Mouse (Mus musculus): ENCODE measurements around the gene Rcbtb2. TPM values are rescaled to one million over a fixed set of nuclear protein-coding genes. Genes with fewer than 3 reads are reported as not detected.

Rcbtb2 gene
- polyA plus RNA-seq, 1 experiment from 2014 or later, result 549 TPM

DNA sequence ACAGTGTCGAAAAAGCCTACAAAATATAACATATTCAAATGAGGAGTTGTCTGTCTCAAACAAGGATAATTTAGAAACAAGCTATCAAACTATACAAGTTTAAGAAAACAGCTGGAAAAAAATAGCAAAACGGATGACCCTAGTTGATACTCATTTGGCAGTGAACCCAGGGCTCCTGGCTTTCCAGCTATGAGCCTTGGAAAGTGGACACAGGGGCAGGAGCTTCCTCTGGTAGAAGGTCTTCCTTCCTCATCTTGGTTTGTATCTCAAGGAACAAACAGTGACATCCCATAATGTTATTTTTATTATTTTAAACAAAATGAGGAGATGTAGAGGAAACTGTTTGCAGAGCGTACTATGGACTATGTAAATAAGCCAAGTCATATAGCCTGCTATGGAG lies 25.3 kb downstream of the Rcbtb2 start:
- WGBS (ENCODE audit: missing documents), result 92% methylated on average over 3 of the region's 3 CpGs
- Histone ChIP-seq H3K27ac (no peak overlapping the region), H3K36me3 (ENCODE audit: inconsistent target) (peaks cover 18% of the 10 kb centered on the region), H3K79me2 (ENCODE audit: inconsistent target) (peaks cover 91% of the 10 kb centered on the region), H3K4me3 (ENCODE audit: inconsistent target) (no peak overlapping the region)

DNA sequence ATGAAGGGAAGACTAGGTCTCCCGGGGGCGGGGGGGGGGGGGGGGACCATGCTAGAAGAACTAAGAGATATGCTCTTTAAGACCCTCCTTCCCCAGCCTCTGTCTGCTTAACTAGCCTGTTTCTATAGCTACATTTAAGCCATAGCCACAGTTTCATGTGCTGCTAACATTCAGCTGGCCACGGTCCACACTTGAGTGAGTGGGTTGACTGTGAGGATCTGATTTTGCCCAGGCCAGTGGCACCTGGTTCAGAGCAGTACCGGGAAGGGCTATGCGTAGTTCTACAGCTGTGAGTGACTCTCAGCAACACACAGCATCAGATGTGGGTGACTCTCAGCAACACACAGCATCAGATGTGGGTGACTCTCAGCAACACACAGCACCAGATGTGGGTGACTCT lies 38.5 kb downstream of the Rcbtb2 start:
- Histone ChIP-seq H3K79me2 (ENCODE audit: inconsistent target) (no peaks in the 10 kb centered on the region), H3K4me3 (ENCODE audit: inconsistent target) (no peak overlapping the region), H3K27ac (no peak overlapping the region), H3K36me3 (ENCODE audit: inconsistent target) (peaks cover 79% of the 10 kb centered on the region)
- 100% methylated on average over 5 of the region's 5 CpGs for WGBS (ENCODE audit: missing documents)

DNA sequence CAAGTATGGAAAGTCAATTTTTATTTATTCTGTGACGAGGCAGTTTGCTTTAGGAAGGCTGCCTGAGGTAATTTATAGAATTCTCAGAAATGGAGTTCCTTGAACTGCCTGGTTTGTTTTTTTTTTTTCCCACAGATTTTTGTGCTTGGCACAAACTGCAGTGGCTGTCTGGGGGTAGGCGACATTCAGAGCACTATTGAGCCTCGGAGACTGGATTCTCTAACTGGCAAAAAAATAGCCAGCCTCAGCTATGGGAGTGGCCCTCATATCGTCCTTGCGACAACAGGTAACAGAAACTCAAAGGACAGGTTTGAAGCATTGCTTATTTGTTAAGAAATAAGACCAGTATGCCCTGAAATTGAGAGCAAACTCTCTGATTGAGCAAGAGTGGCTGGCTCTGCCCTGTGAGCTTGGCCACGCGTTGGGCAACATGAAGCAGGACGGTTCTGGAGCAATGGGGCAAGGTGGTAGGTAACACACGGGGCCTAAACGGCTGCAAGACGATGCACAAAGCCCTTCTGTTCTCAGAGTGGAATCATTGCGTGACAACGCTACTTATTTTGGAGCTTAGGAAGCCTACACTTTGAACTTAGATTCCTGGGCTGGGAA lies 39.5 kb downstream of the Rcbtb2 start:
- H3K36me3 ChIP-seq (ENCODE audit: inconsistent target), result peaks cover 80% of the 10 kb centered on the region
- no peak overlapping the region for H3K27ac ChIP-seq
- no peaks in the 10 kb centered on the region for H3K79me2 ChIP-seq (ENCODE audit: inconsistent target)
- no peak overlapping the region for H3K4me3 ChIP-seq (ENCODE audit: inconsistent target)
- 56% methylated on average over 13 of the region's 13 CpGs for WGBS (ENCODE audit: missing documents)

DNA sequence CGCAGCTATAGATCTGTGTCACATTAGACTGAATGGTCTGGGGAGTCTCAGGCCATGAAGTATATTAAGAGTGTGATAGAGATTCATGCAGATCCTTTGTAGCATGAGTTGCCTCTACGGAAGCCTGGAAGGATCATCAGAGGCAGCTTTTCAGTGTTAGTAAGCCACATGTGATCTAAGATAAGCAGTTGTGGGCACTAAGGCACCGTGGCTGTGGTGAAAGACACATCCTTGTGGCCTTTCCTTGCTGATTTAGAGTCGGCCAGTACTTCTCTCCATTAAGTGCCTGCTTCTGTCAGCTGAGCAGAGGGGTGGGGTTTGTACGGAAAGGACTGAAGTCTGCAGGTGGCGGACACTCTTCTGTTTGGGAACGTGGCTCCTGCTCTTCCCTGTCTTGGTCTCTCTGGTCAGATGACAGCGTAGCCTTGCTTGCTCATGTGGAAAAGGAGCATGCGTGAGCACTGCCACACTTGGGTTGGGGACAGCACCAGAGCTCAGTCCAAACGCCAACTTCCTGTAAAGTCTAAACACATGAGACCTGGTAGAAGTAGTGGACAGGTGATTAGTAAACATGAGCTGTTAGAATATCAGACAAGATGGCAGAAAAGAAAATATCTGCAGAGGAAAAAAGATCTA lies 40.6 kb downstream of the Rcbtb2 start:
- Histone ChIP-seq H3K4me3 (ENCODE audit: inconsistent target) (no peak overlapping the region), H3K79me2 (ENCODE audit: inconsistent target) (no peaks in the 10 kb centered on the region), H3K36me3 (ENCODE audit: inconsistent target) (peaks cover 71% of the 10 kb centered on the region), H3K27ac (no peak overlapping the region)
- WGBS (ENCODE audit: missing documents), result 72% methylated on average over 10 of the region's 10 CpGs

DNA sequence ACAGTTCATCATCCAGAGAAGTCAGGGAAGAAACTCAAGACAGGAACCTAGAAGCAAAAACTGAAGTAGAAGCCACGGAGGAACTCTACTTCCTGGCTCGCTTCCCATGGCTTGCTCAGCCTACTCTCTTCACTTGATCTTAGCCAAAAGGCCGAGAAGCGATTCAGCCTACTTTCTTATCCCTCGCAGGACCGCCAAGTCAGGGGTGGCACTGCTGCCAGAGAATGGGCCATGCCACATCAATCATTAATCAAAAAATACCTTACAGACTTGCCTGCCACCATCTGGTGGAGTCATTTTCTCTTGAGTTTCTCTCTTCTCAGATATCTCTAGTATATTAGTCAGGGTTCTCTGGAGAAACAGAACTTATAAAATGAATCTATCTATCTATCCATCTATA lies 42.3 kb downstream of the Rcbtb2 start:
- Histone ChIP-seq H3K27ac (no peak overlapping the region), H3K79me2 (ENCODE audit: inconsistent target) (no peaks in the 10 kb centered on the region; the same call in 1 of the 2 replicates), H3K4me3 (ENCODE audit: inconsistent target) (no peak overlapping the region), H3K36me3 (ENCODE audit: inconsistent target) (peaks cover 59% of the 10 kb centered on the region)
- 85% methylated on average over 6 of the region's 6 CpGs for WGBS (ENCODE audit: missing documents)

DNA sequence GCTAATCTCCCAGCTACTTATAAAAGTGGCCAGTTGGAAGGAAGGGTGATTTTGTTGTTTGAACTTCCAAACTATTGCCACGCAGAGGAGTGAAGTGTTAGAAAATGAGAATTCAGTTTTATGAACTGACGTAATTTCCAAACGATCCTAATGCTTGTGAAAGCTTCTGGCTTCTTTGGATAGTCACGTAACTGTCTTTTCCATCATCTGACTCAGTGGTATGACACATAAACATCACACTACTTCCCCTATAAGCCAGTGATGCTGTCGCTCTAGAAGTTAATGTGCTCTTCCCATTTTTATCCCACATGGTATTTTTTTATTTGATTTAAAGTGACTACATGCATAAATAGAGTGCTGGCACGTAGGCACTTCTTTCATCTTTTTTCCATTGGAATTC lies 45.8 kb downstream of the Rcbtb2 start:
- Histone ChIP-seq H3K27ac (peak overlapping the region; percentile 99), H3K79me2 (ENCODE audit: inconsistent target) (peaks cover 2% of the 10 kb centered on the region), H3K36me3 (ENCODE audit: inconsistent target) (peaks cover 38% of the 10 kb centered on the region), H3K4me3 (ENCODE audit: inconsistent target) (no peak overlapping the region)
- WGBS (ENCODE audit: missing documents), result 10% methylated on average over 6 of the region's 6 CpGs

DNA sequence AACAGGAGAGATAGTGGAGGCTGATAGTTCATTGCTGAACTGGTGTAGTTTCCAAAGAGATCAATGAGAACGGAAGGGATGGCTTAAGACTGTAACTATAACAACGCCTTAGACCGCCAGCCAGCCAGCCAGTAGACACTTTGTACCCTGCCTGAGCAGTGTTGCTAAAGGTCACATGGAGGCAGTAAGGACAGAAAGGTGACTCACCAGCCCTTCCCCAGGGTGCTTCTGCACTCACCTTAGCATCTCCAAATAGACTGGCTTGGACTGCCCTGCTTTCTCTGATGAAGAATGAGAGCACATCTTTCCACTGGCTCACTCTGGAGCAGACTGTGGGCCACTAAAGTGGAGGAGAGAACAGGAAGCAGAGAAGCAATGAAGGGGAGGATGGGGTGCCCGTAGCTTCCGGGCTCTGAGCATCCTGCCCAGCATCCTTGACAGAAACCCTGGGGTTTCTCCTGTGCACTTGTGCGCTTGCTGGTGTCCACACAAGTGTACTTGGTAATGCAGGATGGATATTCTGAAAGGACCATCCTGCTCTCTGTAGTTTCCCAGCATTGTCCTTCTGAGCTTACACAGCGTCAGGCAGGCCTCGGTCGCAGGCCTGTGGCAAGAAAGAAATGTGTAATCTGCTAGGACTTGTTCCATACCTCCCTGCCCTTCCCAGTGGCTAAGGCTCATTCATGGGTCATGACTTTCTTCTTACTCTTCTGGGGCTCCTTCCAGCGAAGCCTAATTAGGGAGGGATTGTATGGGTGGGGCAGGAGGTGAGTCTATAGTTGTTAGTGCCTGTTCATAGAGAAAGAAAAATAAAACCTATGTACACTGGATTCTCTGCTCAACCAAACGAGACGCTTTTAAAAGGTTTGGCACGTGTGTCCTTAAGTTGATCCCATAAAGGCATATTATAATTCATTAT lies 47.3 kb downstream of the Rcbtb2 start:
- Histone ChIP-seq H3K4me3 (ENCODE audit: inconsistent target) (no peak overlapping the region), H3K27ac (peak overlapping the region; percentile 99), H3K36me3 (ENCODE audit: inconsistent target) (peaks cover 23% of the 10 kb centered on the region), H3K79me2 (ENCODE audit: inconsistent target) (peaks cover 18% of the 10 kb centered on the region)
- 90% methylated on average over 10 of the region's 13 CpGs for WGBS (ENCODE audit: missing documents)

DNA sequence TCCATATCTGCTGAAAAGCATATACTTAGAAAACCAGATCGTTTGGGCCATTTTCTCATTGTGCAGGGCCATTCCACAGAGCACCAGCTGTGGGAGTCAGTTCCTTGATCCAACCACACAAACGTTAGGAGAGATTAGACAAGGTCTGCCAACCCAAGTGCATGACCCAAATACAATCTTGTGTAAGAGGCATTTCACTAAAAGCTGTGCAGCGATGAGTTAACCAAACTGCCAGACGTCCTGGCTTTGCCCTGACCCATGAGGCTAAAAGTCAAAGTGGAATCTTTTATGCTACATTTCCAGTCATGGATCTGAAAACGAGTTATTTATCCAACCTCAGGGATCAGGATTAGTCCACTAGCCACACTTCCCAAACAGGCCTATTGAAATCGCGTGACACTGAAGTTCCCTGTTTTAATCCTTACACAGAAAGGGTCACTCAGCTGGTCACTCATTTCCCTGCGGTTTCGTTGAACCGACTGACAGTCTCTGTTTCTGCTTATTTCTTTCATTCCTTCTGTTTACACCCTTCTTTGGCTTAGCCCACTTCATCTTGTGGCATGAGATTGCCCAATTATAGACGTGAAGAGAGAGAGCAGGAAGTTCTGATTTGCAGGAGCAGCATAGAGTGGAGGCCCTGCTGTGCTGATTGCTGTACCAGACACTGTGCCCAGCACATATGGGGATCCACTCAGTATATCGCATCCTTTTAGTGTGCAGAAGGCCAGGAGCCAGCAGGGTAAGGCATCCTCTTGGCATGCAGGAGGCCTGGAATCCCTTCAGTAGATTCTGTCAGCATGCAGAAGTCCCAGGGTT lies 49.6 kb downstream of the Rcbtb2 start:
- H3K27ac ChIP-seq, result peak overlapping the region; percentile 99
- WGBS (ENCODE audit: missing documents), result 10% methylated on average over 12 of the region's 12 CpGs
- peaks cover 10% of the 10 kb centered on the region for H3K36me3 ChIP-seq (ENCODE audit: inconsistent target)
- peak overlapping the region; percentile 21; the same call in 1 of the 2 replicates for H3K4me3 ChIP-seq (ENCODE audit: inconsistent target)
- H3K79me2 ChIP-seq (ENCODE audit: inconsistent target), result peaks cover 27% of the 10 kb centered on the region

DNA sequence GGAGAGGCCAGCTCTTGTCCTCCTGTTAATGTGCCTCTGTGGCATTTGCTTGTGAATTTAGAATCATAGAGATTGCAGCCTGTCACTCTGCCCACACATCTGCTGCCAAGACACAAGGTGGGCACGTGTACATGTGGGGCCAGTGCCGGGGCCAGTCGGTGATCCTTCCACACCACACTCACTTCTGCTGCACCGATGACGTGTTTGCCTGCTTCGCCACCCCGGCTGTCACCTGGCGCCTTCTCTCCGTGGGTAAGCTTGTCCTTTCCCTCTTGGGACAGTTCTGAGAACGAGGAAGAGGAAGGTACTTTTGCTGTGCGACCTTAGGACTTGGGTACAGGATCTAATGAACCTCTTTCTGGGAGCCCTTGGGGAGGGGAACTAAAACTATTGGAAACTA lies 50.8 kb downstream of the Rcbtb2 start:
- WGBS (ENCODE audit: missing documents), result 62% methylated on average over 7 of the region's 11 CpGs
- Histone ChIP-seq H3K4me3 (ENCODE audit: inconsistent target) (peak overlapping the region; percentile 21), H3K36me3 (ENCODE audit: inconsistent target) (peaks cover 21% of the 10 kb centered on the region), H3K27ac (peak overlapping the region; percentile 99), H3K79me2 (ENCODE audit: inconsistent target) (peaks cover 27% of the 10 kb centered on the region)

DNA sequence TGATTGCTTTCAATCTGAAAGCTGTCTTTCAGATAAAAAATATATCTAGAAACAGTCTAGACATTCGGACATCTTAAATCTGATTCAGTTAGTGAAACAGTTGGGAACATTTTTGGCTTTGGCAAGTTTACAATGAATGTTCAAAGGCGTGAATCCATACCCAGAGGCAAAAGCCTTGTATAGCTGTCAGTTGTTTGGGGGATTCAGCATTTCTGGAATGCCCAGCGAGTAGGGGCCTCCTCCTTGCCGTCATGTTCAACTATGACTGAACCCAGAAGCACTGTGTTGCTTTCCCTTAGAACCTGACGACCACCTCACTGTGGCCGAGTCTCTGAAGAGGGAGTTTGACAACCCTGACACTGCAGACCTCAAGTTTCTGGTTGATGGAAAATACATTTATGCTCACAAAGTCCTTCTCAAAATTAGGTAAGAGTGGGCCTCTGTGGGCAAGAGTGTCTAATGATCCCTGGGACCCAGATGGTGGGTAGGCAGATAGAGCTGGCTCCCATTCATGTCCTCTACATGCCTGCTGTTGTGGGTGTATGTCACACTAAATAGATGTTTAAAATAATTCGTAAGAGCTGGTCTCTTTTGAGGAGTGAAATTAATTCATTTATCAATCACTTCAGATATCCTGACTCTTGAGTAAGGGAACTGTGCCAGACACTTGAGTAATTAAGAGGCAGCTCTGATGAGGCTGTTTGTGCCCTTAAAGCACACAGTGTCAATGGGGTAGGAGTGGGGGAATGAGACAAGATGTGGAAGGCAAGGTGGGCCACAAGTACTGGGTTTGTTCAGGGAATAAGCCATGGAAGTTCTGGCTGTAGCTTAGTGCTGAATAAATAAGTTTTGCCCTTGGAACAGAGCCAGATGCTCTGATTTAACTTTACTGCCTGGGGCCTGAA lies 51.5 kb downstream of the Rcbtb2 start:
- 92% methylated on average over 7 of the region's 7 CpGs for WGBS (ENCODE audit: missing documents)
- H3K79me2 ChIP-seq (ENCODE audit: inconsistent target), result peaks cover 27% of the 10 kb centered on the region
- H3K27ac ChIP-seq, result peak overlapping the region; percentile 99
- H3K36me3 ChIP-seq (ENCODE audit: inconsistent target), result peaks cover 21% of the 10 kb centered on the region
- peak overlapping the region; percentile 21 for H3K4me3 ChIP-seq (ENCODE audit: inconsistent target)

DNA sequence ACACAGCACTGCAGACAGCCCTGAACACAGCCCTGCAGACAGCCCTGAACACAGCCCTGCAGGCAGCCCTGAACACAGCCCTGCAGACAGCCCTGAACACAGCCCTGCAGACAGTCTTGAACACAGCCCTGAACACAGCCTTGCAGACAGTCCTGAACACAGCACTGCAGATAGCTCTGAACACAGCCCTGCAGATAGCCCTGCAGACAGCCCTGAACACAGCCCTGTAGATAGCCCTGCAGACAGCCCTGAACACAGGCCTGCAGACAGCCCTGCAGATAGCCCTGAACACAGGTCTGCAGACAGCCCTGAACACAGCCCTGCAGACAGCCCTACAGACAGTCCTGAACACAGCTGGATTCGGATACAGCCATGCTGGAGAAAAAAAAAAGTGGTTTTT lies 52.2 kb downstream of the Rcbtb2 start:
- H3K27ac ChIP-seq, result peak overlapping the region; percentile 99
- H3K36me3 ChIP-seq (ENCODE audit: inconsistent target), result peaks cover 21% of the 10 kb centered on the region
- H3K4me3 ChIP-seq (ENCODE audit: inconsistent target), result peak overlapping the region; percentile 21; the same call in 1 of the 2 replicates
- 80% methylated on average over 1 of the region's 1 CpGs for WGBS (ENCODE audit: missing documents)
- H3K79me2 ChIP-seq (ENCODE audit: inconsistent target), result peaks cover 27% of the 10 kb centered on the region

DNA sequence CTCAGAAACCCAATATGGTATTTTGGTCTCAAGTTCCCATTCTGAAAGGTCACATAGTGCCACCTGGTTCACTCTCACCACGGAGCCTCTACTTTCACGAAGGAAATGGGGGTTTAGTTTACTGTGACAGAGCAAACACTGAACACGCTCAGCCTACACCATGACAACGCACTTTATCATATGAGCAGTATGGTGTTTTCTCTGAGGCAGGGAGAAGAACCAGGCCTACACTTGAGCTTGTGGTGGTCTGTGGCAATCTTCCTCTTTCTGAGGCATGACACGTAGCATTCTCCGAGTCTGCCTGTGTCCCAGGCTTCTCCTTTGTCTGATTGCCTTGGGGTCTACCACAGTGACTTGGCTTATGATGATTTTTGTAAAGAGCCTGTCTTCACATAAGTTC lies 53.0 kb downstream of the Rcbtb2 start:
- WGBS (ENCODE audit: missing documents), result 7% methylated on average over 5 of the region's 6 CpGs
- Histone ChIP-seq H3K36me3 (ENCODE audit: inconsistent target) (peaks cover 21% of the 10 kb centered on the region), H3K27ac (peak overlapping the region; percentile 99), H3K79me2 (ENCODE audit: inconsistent target) (peaks cover 27% of the 10 kb centered on the region), H3K4me3 (ENCODE audit: inconsistent target) (no peak overlapping the region)

DNA sequence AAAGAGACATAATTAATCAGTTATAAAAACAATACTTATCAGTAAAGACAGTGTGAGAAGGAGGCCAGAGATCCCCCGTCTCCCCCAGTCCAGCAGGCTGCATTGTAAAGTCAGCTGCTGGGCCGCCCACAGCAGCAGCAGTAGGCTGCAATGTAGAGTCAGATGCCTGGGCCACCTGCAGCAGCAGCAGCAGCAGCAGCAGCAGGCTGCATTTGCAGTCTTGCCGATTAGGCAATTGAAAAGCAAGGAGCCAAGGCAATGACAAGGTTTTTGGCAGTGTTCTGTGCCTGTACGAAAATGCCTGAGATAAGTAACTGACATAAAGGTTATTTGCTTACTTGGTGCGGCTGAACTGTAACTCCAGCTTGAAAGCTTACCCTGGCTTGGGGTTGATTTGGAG lies 53.4 kb downstream of the Rcbtb2 start:
- WGBS (ENCODE audit: missing documents), result 67% methylated on average over 5 of the region's 5 CpGs
- H3K79me2 ChIP-seq (ENCODE audit: inconsistent target), result peaks cover 27% of the 10 kb centered on the region
- no peak overlapping the region for H3K4me3 ChIP-seq (ENCODE audit: inconsistent target)
- peak overlapping the region; percentile 99 for H3K27ac ChIP-seq
- H3K36me3 ChIP-seq (ENCODE audit: inconsistent target), result peaks cover 21% of the 10 kb centered on the region
